Mouse (Mus musculus) kidney, adult 2 months (tissue): ENCODE data around the gene Bsph2. TPM values are rescaled to one million over a fixed set of nuclear protein-coding genes. Genes with fewer than 3 reads are reported as not detected.

Experiments used
- DNase-seq: peaks from one replicate; pipeline ENCODE4 v3.0.0; 2021
- H3K27ac ChIP-seq: fragments of 200-500 bp; 2 replicates; pipeline ENCODE4 v1.5.1; 2012; ENCODE audit warnings: low read depth, low read length, control low read depth, inconsistent platforms; ENCODE audit not compliant: insufficient read depth
- H3K27me3 ChIP-seq: fragments of 200-500 bp; replicated peaks from 2 replicates; pipeline ENCODE4 v1.6.1; 2012; ENCODE audit warnings: mild to moderate bottlenecking, moderate library complexity, low read length, inconsistent platforms; ENCODE audit not compliant: control insufficient read depth, insufficient read depth
- H3K36me3 ChIP-seq: fragments of 200-500 bp; 2 replicates; pipeline ENCODE4 v1.6.1; 2012; ENCODE audit warnings: mild to moderate bottlenecking, moderate library complexity, low read length, inconsistent platforms; ENCODE audit not compliant: control insufficient read depth, insufficient read depth
- H3K4me1 ChIP-seq: fragments of 200-500 bp; 2 replicates; pipeline ENCODE4 v1.6.1; 2011; ENCODE audit warnings: low read length; ENCODE audit not compliant: control insufficient read depth, insufficient read depth
- H3K4me3 ChIP-seq: fragments of 200-500 bp; 2 replicates; pipeline ENCODE4 v1.5.1; 2011; ENCODE audit warnings: mild to moderate bottlenecking, low read depth, low read length, control low read depth; ENCODE audit not compliant: insufficient read depth
- CTCF ChIP-seq: fragments of 200-500 bp; conservative IDR thresholded peaks from 2 replicates; pipeline ENCODE4 v1.5.1; 2011; ENCODE audit warnings: low read depth, mild to moderate bottlenecking, control low read depth, low read length, moderate library complexity, mixed read lengths; ENCODE audit not compliant: insufficient read depth, insufficient read length
- POLR2A ChIP-seq: fragments of 200-500 bp; IDR thresholded peaks from one replicate; pipeline ENCODE4 v1.6.1; 2011; ENCODE audit warnings: low read depth, low read length, control low read depth
- WGBS: fragments of 180-500 bp; shearing (Covaris S2); methylation state at CpG from one replicate; pipeline ENCODE4 v1.1.7; 2018; 5-methylcytosine and 5-hydroxymethylcytosine counted together
- polyA plus RNA-seq: library from polyadenylated mRNA; depleted of rRNA; stranded (reverse); fragments of >200 nt; gene quantifications from 2 replicates; pipeline ENCODE4 v1.2.3, GENCODE M21; 2012; rRNA removed

Bsph2 gene
- not detected in 2 replicates for polyA plus RNA-seq

- no peaks in the 10 kb centered on the region for H3K4me1 ChIP-seq
- no peak for TF ChIP-seq POLR2A
- TF ChIP-seq CTCF, result no peak
- H3K4me3 ChIP-seq, result no peak within 1 kb of the TSS
- DNase-seq, result no peak
- no peaks in the 10 kb centered on the region for H3K36me3 ChIP-seq
- H3K27me3 ChIP-seq, result no peaks in the 10 kb centered on the region
- H3K27ac ChIP-seq, result no peak within 1 kb of the TSS
Observed at GRCm38 (mm10) chr7:13570967-13571366, at the start of gene Bsph2. Gene Bsph2, minus strand, starts transcription at chr7:13571067.

- Histone ChIP-seq H3K27ac (no peak overlapping the region), H3K4me3 (no peak overlapping the region), H3K27me3 (no peaks in the 10 kb centered on the region), H3K4me1 (no peaks in the 10 kb centered on the region), H3K36me3 (no peaks in the 10 kb centered on the region)
- no peak for TF ChIP-seq POLR2A
- no peak for TF ChIP-seq CTCF
- 30% methylated on average over 1 of the region's 1 CpGs for WGBS
- peak; percentile 44 for DNase-seq
Observed at GRCm38 (mm10) chr7:13511539-13511938, 59.3 kb downstream of the Bsph2 start.

Other genes starting within 250 kb of the Bsph2 start
- 0.03 and 0.05 TPM in 2 replicates for gene Pla2g4c, start 246.4 kb downstream of the Bsph2 start, polyA plus RNA-seq
- gene Cabp5, start 172.9 kb downstream of the Bsph2 start, polyA plus RNA-seq, result not detected in 2 replicates
- not detected in 2 replicates for gene Bsph1, start 120.2 kb downstream of the Bsph2 start, polyA plus RNA-seq
- gene Sult2a5, start 52.9 kb upstream of the Bsph2 start, polyA plus RNA-seq, result not detected in 2 replicates
- gene Sult2a2, start 162.4 kb upstream of the Bsph2 start, polyA plus RNA-seq, result not detected in 2 replicates